Mouse (Mus musculus) kidney, adult 2 months (tissue): Measurements from ENCODE around the gene Cdc20b.

Experiments used
- CTCF ChIP-seq: fragments of 200-500 bp; conservative IDR thresholded peaks from 2 replicates; pipeline ENCODE4 v1.5.1; 2011; ENCODE audit warnings: low read depth, mild to moderate bottlenecking, control low read depth, low read length, moderate library complexity, mixed read lengths; ENCODE audit not compliant: insufficient read depth, insufficient read length
- POLR2A ChIP-seq: fragments of 200-500 bp; IDR thresholded peaks from one replicate; pipeline ENCODE4 v1.6.1; 2011; ENCODE audit warnings: low read depth, low read length, control low read depth

GRCm38 (mm10) chr13:113000090-113000489 lies 34.8 kb upstream of the Cdc20b start:
- no peak for TF ChIP-seq CTCF
- no peak for TF ChIP-seq POLR2A
